Mouse (Mus musculus) bone marrow macrophage, adult 2 months (primary cell): ENCODE measurements around the gene Nkd1. TPM values are rescaled to one million over a fixed set of nuclear protein-coding genes. Genes with fewer than 3 reads are reported as not detected.

Source experiments
- H3K27ac ChIP-seq: 2 replicates; pipeline ENCODE4 v1.5.1; 2012; ENCODE audit warnings: low read depth, low read length; ENCODE audit not compliant: insufficient read depth
- H3K4me1 ChIP-seq: 2 replicates; pipeline ENCODE4 v1.6.1; 2012; ENCODE audit warnings: low read length; ENCODE audit not compliant: control insufficient read depth, insufficient read depth
- H3K4me3 ChIP-seq: 2 replicates; pipeline ENCODE4 v1.5.1; 2012; ENCODE audit warnings: mild to moderate bottlenecking, low read length, moderate library complexity; ENCODE audit not compliant: insufficient read depth
- CTCF ChIP-seq: IDR thresholded peaks from 2 replicates; pipeline ENCODE4 v1.5.1; 2012; ENCODE audit warnings: low read depth, mild to moderate bottlenecking, low read length, moderate library complexity
- POLR2A ChIP-seq: IDR thresholded peaks from 2 replicates; pipeline ENCODE4 v1.6.1; 2012; ENCODE audit warnings: mild to moderate bottlenecking, low read depth, low read length, borderline replicate concordance
- polyA plus RNA-seq: library from polyadenylated mRNA; stranded (reverse); fragments of >200 nt; gene quantifications from 2 replicates; pipeline ENCODE4 v1.2.4, GENCODE M21; 2012; ENCODE audit not compliant: missing spikeins, insufficient read depth, insufficient read length

The Nkd1 gene
- polyA plus RNA-seq, 1 experiment = not detected

GRCm38 (mm10) chr8:88572941-88573645, 51.9 kb downstream of the Nkd1 start:
- Histone ChIP-seq H3K4me3 (no peak overlapping the region), H3K27ac (no peak overlapping the region), H3K4me1 (no peaks in the 10 kb centered on the region; the same call in 1 of the 2 replicates)
- TF ChIP-seq POLR2A (no peak), CTCF (no peak)

- Histone ChIP-seq H3K4me1 (no peaks in the 10 kb centered on the region; the same call in 1 of the 2 replicates), H3K27ac (no peak overlapping the region), H3K4me3 (no peak overlapping the region)
- no peak for TF ChIP-seq POLR2A
- TF ChIP-seq CTCF = no peak
These were observed 53.8 kb downstream of the Nkd1 start for GRCm38 (mm10) chr8:88574975-88575374.

- TF ChIP-seq CTCF (no peak), POLR2A (no peak)
- no peak overlapping the region for H3K4me3 ChIP-seq
- no peak overlapping the region for H3K27ac ChIP-seq
- H3K4me1 ChIP-seq = no peaks in the 10 kb centered on the region
These were observed 55.4 kb downstream of the Nkd1 start for GRCm38 (mm10) chr8:88576351-88577142.

GRCm38 (mm10) chr8:88577666-88578065, 56.5 kb downstream of the Nkd1 start:
- Histone ChIP-seq H3K27ac (no peak overlapping the region), H3K4me1 (no peaks in the 10 kb centered on the region), H3K4me3 (no peak overlapping the region)
- TF ChIP-seq CTCF (no peak), POLR2A (no peak)

- TF ChIP-seq POLR2A = no peak
- TF ChIP-seq CTCF = no peak
- H3K4me1 ChIP-seq = no peaks in the 10 kb centered on the region
- no peak overlapping the region for H3K4me3 ChIP-seq
- no peak overlapping the region for H3K27ac ChIP-seq
These were observed 57.4 kb downstream of the Nkd1 start for GRCm38 (mm10) chr8:88578413-88579175.

GRCm38 (mm10) chr8:88579246-88579645, 58.1 kb downstream of the Nkd1 start:
- H3K4me3 ChIP-seq = no peak overlapping the region
- H3K4me1 ChIP-seq = no peaks in the 10 kb centered on the region
- no peak for TF ChIP-seq POLR2A
- TF ChIP-seq CTCF = no peak
- H3K27ac ChIP-seq = no peak overlapping the region

GRCm38 (mm10) chr8:88579668-88580330, 58.6 kb downstream of the Nkd1 start:
- no peak for TF ChIP-seq POLR2A
- no peak for TF ChIP-seq CTCF
- H3K27ac ChIP-seq = no peak overlapping the region

GRCm38 (mm10) chr8:88580785-88581184, 59.6 kb downstream of the Nkd1 start:
- Histone ChIP-seq H3K4me1 (no peaks in the 10 kb centered on the region), H3K4me3 (no peak overlapping the region), H3K27ac (no peak overlapping the region)
- TF ChIP-seq POLR2A (no peak), CTCF (no peak)

More at GRCm38 (mm10) chr8:88579668-88580330, 58.6 kb downstream of the Nkd1 start:
- H3K4me3 ChIP-seq = no peak overlapping the region
- no peaks in the 10 kb centered on the region for H3K4me1 ChIP-seq

GRCm38 (mm10) chr8:88583863-88584262, 62.7 kb downstream of the Nkd1 start:
- Histone ChIP-seq H3K4me1 (no peaks in the 10 kb centered on the region), H3K4me3 (no peak overlapping the region), H3K27ac (no peak overlapping the region)
- TF ChIP-seq POLR2A (no peak), CTCF (no peak)
